Mouse (Mus musculus): ENCODE measurements at regions not wholly inside any gene's neighbourhood (a gene's known extent, or its start where the extent isn't known, plus 50 kb on each side); places are given as distances from the start of the nearest gene placed in this dataset.

- no peak for TF ChIP-seq CTCF (IDR thresholded peaks at IDR 0.05; ENCODE audit: low read depth, low read length)
- TF ChIP-seq POLR2A (IDR thresholded peaks at IDR 0.05; ENCODE audit: borderline replicate concordance, low read depth, low read length), result no peak
Measured at GRCm38 (mm10) chr3:118491101-118491500, 70.8 kb upstream of the Dpyd start.

Data from bone marrow macrophage, adult 2 months (primary cell).